Mouse (Mus musculus) stomach, embryonic 14.5 days (tissue): ENCODE data around the gene Ppp1r13b. TPM values are rescaled to one million over a fixed set of nuclear protein-coding genes. Genes with fewer than 3 reads are reported as not detected.
A peak's percentile ranks its signal among the peaks of the same experiment; 100 is the strongest.

ENCODE experiments used
- ATAC-seq: fragments of 200-750 bp; cut with Nextera tagmentation; 2 replicates; pipeline ENCODE4 v1.8.0; 2017; ENCODE audit warnings: low read depth, moderate TSS enrichment; ENCODE audit not compliant: insufficient number of reproducible peaks, insufficient read depth, low FRiP score
- H3K27ac ChIP-seq: fragments of 300-500 bp; sonication (generic); 2 replicates; pipeline ENCODE4 v1.5.1; 2014; ENCODE audit warnings: mild to moderate bottlenecking, low read length, moderate library complexity, mixed read lengths
- H3K27me3 ChIP-seq: fragments of 300-500 bp; sonication (generic); 2 replicates; pipeline ENCODE4 v1.6.1; 2014; ENCODE audit warnings: low read length, control low read depth, mixed read lengths; ENCODE audit not compliant: control insufficient read depth, insufficient read depth
- H3K36me3 ChIP-seq: fragments of 300-500 bp; sonication (generic); 2 replicates; pipeline ENCODE4 v1.6.1; 2014; ENCODE audit warnings: mild to moderate bottlenecking, control low read depth, low read length, moderate library complexity, mixed read lengths; ENCODE audit not compliant: control insufficient read depth, insufficient read depth
- H3K4me1 ChIP-seq: fragments of 300-500 bp; sonication (generic); 2 replicates; pipeline ENCODE4 v1.6.1; 2014; ENCODE audit warnings: low read length, control low read depth, mixed read lengths; ENCODE audit not compliant: control insufficient read depth, insufficient read depth
- H3K4me2 ChIP-seq: fragments of 300-500 bp; sonication (generic); replicated peaks from 2 replicates; pipeline ENCODE4 v1.6.1; 2014; ENCODE audit warnings: low read depth, low read length, control low read depth
- H3K4me3 ChIP-seq: fragments of 300-500 bp; sonication (generic); 2 replicates; pipeline ENCODE4 v1.5.1; 2014; ENCODE audit warnings: low read depth, low read length, control low read depth
- H3K9ac ChIP-seq: fragments of 300-500 bp; sonication (generic); replicated peaks from 2 replicates; pipeline ENCODE4 v1.6.1; 2014; ENCODE audit warnings: low read depth, mild to moderate bottlenecking, control low read depth, low read length, moderate library complexity, mixed read lengths
- H3K9me3 ChIP-seq: fragments of 300-500 bp; sonication (generic); 2 replicates; pipeline ENCODE4 v1.6.1; 2016; ENCODE audit warnings: low read depth, low read length, control low read depth; ENCODE audit not compliant: control insufficient read depth
- WGBS: fragments of 180-500 bp; shearing (Covaris S2); extraction: QIAGEN DNeasy Blood & Tissue Kit; methylation state at CpG from one replicate; pipeline ENCODE4 v1.1.7; 2014; 5-methylcytosine and 5-hydroxymethylcytosine counted together
- polyA plus RNA-seq: library from polyadenylated mRNA; unstranded; fragments of >200 nt; fragmentation: Nextera tagmentation; extraction: Ambion mirVana; gene quantifications from 2 replicates; pipeline ENCODE4 v1.2.1, GENCODE M21; 2014

Ppp1r13b gene
- polyA plus RNA-seq, 1 experiment from 2014 or later: 20.9 TPM

GRCm38 (mm10) chr12:111827556-111827955, 80.4 kb downstream of the Ppp1r13b start:
- Histone ChIP-seq H3K9me3 (no peaks in the 10 kb centered on the region), H3K9ac (no peak overlapping the region), H3K4me3 (no peak overlapping the region), H3K27ac (no peak overlapping the region), H3K4me1 (no peaks in the 10 kb centered on the region), H3K36me3 (peaks cover 83% of the 10 kb centered on the region), H3K27me3 (no peaks in the 10 kb centered on the region), H3K4me2 (no peak overlapping the region)
- 89% methylated on average over 12 of the region's 12 CpGs for WGBS
- no peak for ATAC-seq

GRCm38 (mm10) chr12:111821931-111822330, 86.0 kb downstream of the Ppp1r13b start:
- 65% methylated on average over 4 of the region's 4 CpGs for WGBS
- Histone ChIP-seq H3K9ac (no peak overlapping the region), H3K36me3 (peaks cover 30% of the 10 kb centered on the region), H3K4me1 (0 out of 2 replicates have a peak, but pooled peaks cover 9% of the 10 kb centered on the region), H3K4me2 (no peak overlapping the region), H3K27ac (no peak overlapping the region), H3K9me3 (no peaks in the 10 kb centered on the region), H3K27me3 (no peaks in the 10 kb centered on the region), H3K4me3 (no peak overlapping the region)
- no peak for ATAC-seq

GRCm38 (mm10) chr12:111820708-111821107, 87.2 kb downstream of the Ppp1r13b start:
- Histone ChIP-seq H3K4me2 (no peak overlapping the region), H3K4me3 (no peak overlapping the region), H3K9ac (no peak overlapping the region), H3K4me1 (peaks cover 21% of the 10 kb centered on the region), H3K27me3 (no peaks in the 10 kb centered on the region), H3K9me3 (no peaks in the 10 kb centered on the region), H3K27ac (no peak overlapping the region), H3K36me3 (peaks cover 18% of the 10 kb centered on the region)
- no peak for ATAC-seq
- 75% methylated on average over 7 of the region's 7 CpGs for WGBS

GRCm38 (mm10) chr12:111819936-111820335, 88.0 kb downstream of the Ppp1r13b start:
- 70% methylated on average over 8 of the region's 8 CpGs for WGBS
- H3K27me3 ChIP-seq: no peaks in the 10 kb centered on the region
- H3K36me3 ChIP-seq: peaks cover 10% of the 10 kb centered on the region
- H3K4me1 ChIP-seq: peaks cover 29% of the 10 kb centered on the region
- no peak overlapping the region for H3K27ac ChIP-seq
- H3K9me3 ChIP-seq: no peaks in the 10 kb centered on the region
- ATAC-seq: no peak
- H3K4me3 ChIP-seq: no peak overlapping the region
- H3K9ac ChIP-seq: no peak overlapping the region
- H3K4me2 ChIP-seq: no peak overlapping the region

GRCm38 (mm10) chr12:111817991-111818390, 89.9 kb downstream of the Ppp1r13b start:
- no peak overlapping the region for H3K4me2 ChIP-seq
- H3K27ac ChIP-seq: no peak overlapping the region
- WGBS: 88% methylated on average over 8 of the region's 8 CpGs
- H3K27me3 ChIP-seq: no peaks in the 10 kb centered on the region
- peaks cover 33% of the 10 kb centered on the region for H3K4me1 ChIP-seq
- no peak for ATAC-seq
- no peaks in the 10 kb centered on the region for H3K36me3 ChIP-seq
- no peaks in the 10 kb centered on the region for H3K9me3 ChIP-seq
- H3K4me3 ChIP-seq: no peak overlapping the region
- no peak overlapping the region for H3K9ac ChIP-seq

- WGBS: 47% methylated on average over 9 of the region's 9 CpGs
- Histone ChIP-seq H3K9me3 (no peaks in the 10 kb centered on the region), H3K36me3 (no peaks in the 10 kb centered on the region), H3K4me2 (no peak overlapping the region), H3K4me1 (peaks cover 38% of the 10 kb centered on the region), H3K27ac (no peak overlapping the region), H3K4me3 (no peak overlapping the region), H3K27me3 (no peaks in the 10 kb centered on the region), H3K9ac (no peak overlapping the region)
- no peak for ATAC-seq
Observed at GRCm38 (mm10) chr12:111816967-111817366, 90.9 kb downstream of the Ppp1r13b start.

GRCm38 (mm10) chr12:111816528-111816927, 91.4 kb downstream of the Ppp1r13b start:
- Histone ChIP-seq H3K4me3 (peak overlapping the region; percentile 7; the same call in 1 of the 2 replicates), H3K9me3 (no peaks in the 10 kb centered on the region), H3K36me3 (no peaks in the 10 kb centered on the region), H3K4me1 (peaks cover 38% of the 10 kb centered on the region), H3K27ac (peak overlapping the region; percentile 29; the same call in 1 of the 2 replicates), H3K4me2 (peak overlapping the region; percentile 82), H3K27me3 (no peaks in the 10 kb centered on the region), H3K9ac (no peak overlapping the region)
- 54% methylated on average over 13 of the region's 13 CpGs for WGBS
- ATAC-seq: no peak

GRCm38 (mm10) chr12:111814769-111815762, 92.8 kb downstream of the Ppp1r13b start:
- peak overlapping the region; percentile 69 for H3K4me3 ChIP-seq
- H3K9me3 ChIP-seq: no peaks in the 10 kb centered on the region
- no peak for ATAC-seq
- no peaks in the 10 kb centered on the region for H3K36me3 ChIP-seq
- H3K9ac ChIP-seq: peak overlapping the region; percentile 70
- peak overlapping the region; percentile 82 for H3K4me2 ChIP-seq
- peak overlapping the region; percentile 94; the same call in 1 of the 2 replicates for H3K27ac ChIP-seq
- WGBS: 22% methylated on average over 19 of the region's 19 CpGs
- no peaks in the 10 kb centered on the region for H3K27me3 ChIP-seq
- peaks cover 39% of the 10 kb centered on the region for H3K4me1 ChIP-seq
